Mouse (Mus musculus) central nervous system, embryonic 18 days (tissue): ENCODE measurements around the gene Slco1a4. TPM values are rescaled to one million over a fixed set of nuclear protein-coding genes. Genes with fewer than 3 reads are reported as not detected.

Source experiments
- polyA plus RNA-seq: library from polyadenylated mRNA; depleted of rRNA; stranded (reverse); fragments of >200 nt; gene quantifications from 2 replicates; pipeline ENCODE4 v1.2.3, GENCODE M21; 2012; rRNA removed

Slco1a4 gene
- 1.1 and 1.8 TPM in 2 replicates for polyA plus RNA-seq

GRCm38 (mm10) chr6:141856085-141856484 is at the start of gene Slco1a4:
Gene Slco1a4 (minus strand): TSS chr6:141856199.

GRCm38 (mm10) chr6:141773710-141774109 is 82.3 kb downstream of the Slco1a4 start, which contains the start of gene Gm5724:
Gene Gm5724 (minus strand): TSS chr6:141773810.

Other genes starting within 250 kb of the Slco1a4 start
- gene Slco1b2, start 226.7 kb downstream of the Slco1a4 start, polyA plus RNA-seq: 0.11 and 0.16 TPM in 2 replicates
- not detected in 2 replicates for gene Gm5724, start 82.4 kb downstream of the Slco1a4 start, polyA plus RNA-seq
- gene Slco1a1, start 90.8 kb upstream of the Slco1a4 start, polyA plus RNA-seq: not detected in 2 replicates
- 0.04 and 0.11 TPM in 2 replicates for gene Gm6614, start 155.2 kb upstream of the Slco1a4 start, polyA plus RNA-seq